Mouse (Mus musculus): ENCODE measurements around the gene Ovol3. TPM values are rescaled to one million over a fixed set of nuclear protein-coding genes. Genes with fewer than 3 reads are reported as not detected.
"Not testable (repeated sequence)": the region's sequence is repeated elsewhere in the genome, so short reads cannot be mapped to it uniquely, and the experiment has no call there.

Ovol3 gene
- polyA plus RNA-seq, 1 experiment from 2014 or later = not detected

GRCm38 (mm10) chr7:30221433-30221832, 14.1 kb downstream of the Ovol3 start:
- 78% methylated on average over 3 of the region's 3 CpGs for WGBS

GRCm38 (mm10) chr7:30220008-30220356, 15.5 kb downstream of the Ovol3 start:
- Histone ChIP-seq H3K4me2 (replicated peaks) (peak overlapping the region; percentile 86), H3K27me3 (replicated peaks) (no peaks in the 10 kb centered on the region), H3K9me3 (no peaks in the 10 kb centered on the region), H3K9ac (peak overlapping the region; percentile 37; the same call in 1 of the 2 replicates), H3K4me1 (replicated peaks) (peaks cover 4% of the 10 kb centered on the region; the same call in 1 of the 2 replicates), H3K4me3 (replicated peaks) (peak overlapping the region; percentile 41), H3K36me3 (peaks cover 10% of the 10 kb centered on the region; the same call in 1 of the 2 replicates), H3K27ac (no peak overlapping the region)
- 17% methylated on average over 11 of the region's 11 CpGs for WGBS
- ATAC-seq = 0 out of 2 replicates have a peak, but pooled peaks have one; percentile 37

More at GRCm38 (mm10) chr7:30221433-30221832, 14.1 kb downstream of the Ovol3 start:
- no peak for ATAC-seq
- H3K27me3 ChIP-seq (replicated peaks) = no peaks in the 10 kb centered on the region
- H3K4me3 ChIP-seq (replicated peaks) = no peak overlapping the region
- peaks cover 4% of the 10 kb centered on the region; the same call in 1 of the 2 replicates for H3K4me1 ChIP-seq (replicated peaks)
- H3K36me3 ChIP-seq = peaks cover 14% of the 10 kb centered on the region
- H3K4me2 ChIP-seq (replicated peaks) = no peak overlapping the region
- no peak overlapping the region for H3K27ac ChIP-seq
- H3K9me3 ChIP-seq = no peaks in the 10 kb centered on the region
- no peak overlapping the region for H3K9ac ChIP-seq

- WGBS = 3% methylated on average over 16 of the region's 16 CpGs
- Histone ChIP-seq H3K4me1 (replicated peaks) (peaks cover 4% of the 10 kb centered on the region; the same call in 1 of the 2 replicates), H3K27me3 (replicated peaks) (no peaks in the 10 kb centered on the region), H3K9ac (peak overlapping the region; percentile 37), H3K9me3 (no peaks in the 10 kb centered on the region), H3K4me3 (replicated peaks) (peak overlapping the region; percentile 41), H3K36me3 (peaks cover 9% of the 10 kb centered on the region; the same call in 1 of the 2 replicates), H3K27ac (no peak overlapping the region), H3K4me2 (replicated peaks) (peak overlapping the region; percentile 86)
- ATAC-seq = peak; percentile 63
Observed at GRCm38 (mm10) chr7:30219293-30220007, 16.1 kb downstream of the Ovol3 start.

GRCm38 (mm10) chr7:30217277-30217676, 18.2 kb downstream of the Ovol3 start:
- Histone ChIP-seq H3K9me3 (no peaks in the 10 kb centered on the region), H3K36me3 (no peaks in the 10 kb centered on the region), H3K27ac (no peak overlapping the region), H3K4me1 (replicated peaks) (peaks cover 4% of the 10 kb centered on the region; the same call in 1 of the 2 replicates), H3K4me3 (replicated peaks) (no peak overlapping the region), H3K27me3 (replicated peaks) (no peaks in the 10 kb centered on the region), H3K4me2 (replicated peaks) (no peak overlapping the region), H3K9ac (no peak overlapping the region)
- WGBS = 68% methylated on average over 2 of the region's 2 CpGs
- ATAC-seq = 0 out of 2 replicates have a peak, but pooled peaks have one; percentile 4

- Histone ChIP-seq H3K9me3 (no peaks in the 10 kb centered on the region), H3K4me2 (replicated peaks) (peak overlapping the region; percentile 48), H3K27me3 (replicated peaks) (no peaks in the 10 kb centered on the region), H3K36me3 (no peaks in the 10 kb centered on the region), H3K9ac (no peak overlapping the region), H3K27ac (no peak overlapping the region), H3K4me3 (replicated peaks) (no peak overlapping the region), H3K4me1 (replicated peaks) (peaks cover 4% of the 10 kb centered on the region; the same call in 1 of the 2 replicates)
- under 1% methylated on average over 16 of the region's 16 CpGs for WGBS
- ATAC-seq = peak; percentile 49
Observed at GRCm38 (mm10) chr7:30216723-30217151, 18.8 kb downstream of the Ovol3 start.

- no peaks in the 10 kb centered on the region for H3K36me3 ChIP-seq
- no peak overlapping the region for H3K4me2 ChIP-seq (replicated peaks)
- H3K27ac ChIP-seq = no peak overlapping the region
- ATAC-seq = no peak
- H3K4me3 ChIP-seq (replicated peaks) = no peak overlapping the region
- WGBS = 90% methylated on average over 3 of the region's 3 CpGs
- H3K27me3 ChIP-seq (replicated peaks) = no peaks in the 10 kb centered on the region
- H3K9me3 ChIP-seq = no peaks in the 10 kb centered on the region
- H3K9ac ChIP-seq = no peak overlapping the region
- H3K4me1 ChIP-seq (replicated peaks) = peaks cover 4% of the 10 kb centered on the region; the same call in 1 of the 2 replicates
Observed at GRCm38 (mm10) chr7:30215875-30216274, 19.6 kb downstream of the Ovol3 start.

- no peak overlapping the region for H3K9ac ChIP-seq
- H3K4me2 ChIP-seq (replicated peaks) = no peak overlapping the region
- WGBS = 79% methylated on average over 3 of the region's 3 CpGs
- no peaks in the 10 kb centered on the region for H3K36me3 ChIP-seq
- H3K27me3 ChIP-seq (replicated peaks) = no peaks in the 10 kb centered on the region
- no peaks in the 10 kb centered on the region for H3K9me3 ChIP-seq
- no peak for ATAC-seq
- H3K27ac ChIP-seq = no peak overlapping the region
- no peaks in the 10 kb centered on the region for H3K4me1 ChIP-seq (replicated peaks)
- H3K4me3 ChIP-seq (replicated peaks) = no peak overlapping the region
Observed at GRCm38 (mm10) chr7:30213881-30214280, 21.6 kb downstream of the Ovol3 start.

GRCm38 (mm10) chr7:30211025-30211424, 24.5 kb downstream of the Ovol3 start:
- no peak for ATAC-seq
- no peak overlapping the region for H3K27ac ChIP-seq
- 36% methylated on average over 4 of the region's 4 CpGs for WGBS

GRCm38 (mm10) chr7:30206364-30206763, 29.2 kb downstream of the Ovol3 start:
- not testable (repeated sequence) for H3K9ac ChIP-seq; H3K36me3 ChIP-seq; H3K4me1 ChIP-seq (replicated peaks); ATAC-seq; H3K27ac ChIP-seq; H3K9me3 ChIP-seq; H3K4me3 ChIP-seq (replicated peaks); H3K27me3 ChIP-seq (replicated peaks); H3K4me2 ChIP-seq (replicated peaks)
- WGBS = 52% methylated on average over 5 of the region's 5 CpGs

More at GRCm38 (mm10) chr7:30211025-30211424, 24.5 kb downstream of the Ovol3 start:
- H3K4me3 ChIP-seq (replicated peaks) = no peak overlapping the region
- no peak overlapping the region for H3K9ac ChIP-seq
- no peaks in the 10 kb centered on the region for H3K36me3 ChIP-seq
- no peak overlapping the region for H3K4me2 ChIP-seq (replicated peaks)
- H3K27me3 ChIP-seq (replicated peaks) = no peaks in the 10 kb centered on the region
- H3K9me3 ChIP-seq = no peaks in the 10 kb centered on the region
- H3K4me1 ChIP-seq (replicated peaks) = no peaks in the 10 kb centered on the region

- Histone ChIP-seq H3K27ac (no peak overlapping the region), H3K27me3 (replicated peaks) (no peaks in the 10 kb centered on the region), H3K4me2 (replicated peaks) (no peak overlapping the region), H3K9ac (no peak overlapping the region), H3K4me3 (replicated peaks) (no peak overlapping the region), H3K36me3 (no peaks in the 10 kb centered on the region), H3K9me3 (no peaks in the 10 kb centered on the region), H3K4me1 (replicated peaks) (no peaks in the 10 kb centered on the region)
- ATAC-seq = no peak
- WGBS = 3% methylated on average over 2 of the region's 2 CpGs
Observed at GRCm38 (mm10) chr7:30205383-30205782, 30.1 kb downstream of the Ovol3 start.

- no peak overlapping the region for H3K9ac ChIP-seq
- H3K4me2 ChIP-seq (replicated peaks) = peak overlapping the region; percentile 48
- H3K27ac ChIP-seq = no peak overlapping the region
- 30% methylated on average over 8 of the region's 8 CpGs for WGBS
- peak; percentile 87 for ATAC-seq
- 0 out of 2 replicates have a peak overlapping the region, but pooled peaks have one; percentile 9 for H3K4me3 ChIP-seq (replicated peaks)
- no peaks in the 10 kb centered on the region for H3K4me1 ChIP-seq (replicated peaks)
- H3K36me3 ChIP-seq = no peaks in the 10 kb centered on the region
- no peaks in the 10 kb centered on the region for H3K27me3 ChIP-seq (replicated peaks)
- no peaks in the 10 kb centered on the region for H3K9me3 ChIP-seq
Observed at GRCm38 (mm10) chr7:30204380-30204779, 31.1 kb downstream of the Ovol3 start.

GRCm38 (mm10) chr7:30202895-30203690, 32.4 kb downstream of the Ovol3 start:
- H3K4me2 ChIP-seq (replicated peaks) = no peak overlapping the region
- no peak overlapping the region for H3K9ac ChIP-seq
- H3K4me3 ChIP-seq (replicated peaks) = no peak overlapping the region
- H3K4me1 ChIP-seq (replicated peaks) = peaks cover 4% of the 10 kb centered on the region
- no peak for ATAC-seq
- H3K27me3 ChIP-seq (replicated peaks) = no peaks in the 10 kb centered on the region
- H3K27ac ChIP-seq = no peak overlapping the region
- WGBS = 67% methylated on average over 11 of the region's 11 CpGs
- H3K9me3 ChIP-seq = no peaks in the 10 kb centered on the region
- H3K36me3 ChIP-seq = no peaks in the 10 kb centered on the region

Measured in intestine, embryonic 15.5 days (tissue).